Mouse (Mus musculus) spleen, adult 18-20 months (tissue): ENCODE data around the gene Pnpla2.

ENCODE experiments used
- DNase-seq, 2 experiments: peaks; one replicate each; pipeline ENCODE4 v3.0.0; 2022; ENCODE audit warnings: mixed read lengths in 2 of 2

Pnpla2 gene

GRCm38 (mm10) chr7:141451928-141452327 lies 3.1 kb upstream of the Pnpla2 start:
- DNase-seq: no peak

- no peak for DNase-seq
Measured at GRCm38 (mm10) chr7:141453636-141454035, 1.4 kb upstream of the Pnpla2 start.

GRCm38 (mm10) chr7:141455610-141456314 lies 764 bp downstream of the Pnpla2 start:
- DNase-seq: peak; percentile 51 to 64

GRCm38 (mm10) chr7:141456739-141457138 lies 1.7 kb downstream of the Pnpla2 start:
- DNase-seq: no peak

GRCm38 (mm10) chr7:141457236-141457635 lies 2.2 kb downstream of the Pnpla2 start:
- no peak for DNase-seq

GRCm38 (mm10) chr7:141457986-141458660 lies 3.1 kb downstream of the Pnpla2 start:
- peak; percentile 30 to 66 for DNase-seq

- DNase-seq: no peak
Measured at GRCm38 (mm10) chr7:141458661-141459060, 3.7 kb downstream of the Pnpla2 start.

GRCm38 (mm10) chr7:141459301-141459711 lies 4.3 kb downstream of the Pnpla2 start:
- DNase-seq: peak in 1 of 2 experiments; percentile 8

GRCm38 (mm10) chr7:141460001-141460390 lies 5.0 kb downstream of the Pnpla2 start:
- DNase-seq: no peak

- no peak for DNase-seq
Measured at GRCm38 (mm10) chr7:141460391-141461113, 5.6 kb downstream of the Pnpla2 start, which contains the start of gene Cracr2b. Gene Cracr2b (plus strand): TSS chr7:141461094.

- no peak for DNase-seq
Measured at GRCm38 (mm10) chr7:141461521-141462332, 6.7 kb downstream of the Pnpla2 start.

GRCm38 (mm10) chr7:141462333-141462821 lies 7.4 kb downstream of the Pnpla2 start:
- no peak for DNase-seq

GRCm38 (mm10) chr7:141463824-141464602 lies 9.0 kb downstream of the Pnpla2 start:
- DNase-seq: no peak

- DNase-seq: peak; percentile 32 to 43
Measured at GRCm38 (mm10) chr7:141464603-141465201, 9.7 kb downstream of the Pnpla2 start.

- DNase-seq: no peak
Measured at GRCm38 (mm10) chr7:141465388-141466044, 10.5 kb downstream of the Pnpla2 start.

GRCm38 (mm10) chr7:141466045-141466394 lies 11.0 kb downstream of the Pnpla2 start:
- no peak for DNase-seq

GRCm38 (mm10) chr7:141466607-141467148 lies 11.7 kb downstream of the Pnpla2 start:
- DNase-seq: no peak

- peak; percentile 76 to 89 for DNase-seq
Measured at GRCm38 (mm10) chr7:141467230-141468030, 12.4 kb downstream of the Pnpla2 start, which contains the start of gene Cd151. Gene Cd151 (plus strand): TSS chr7:141467392.

- DNase-seq: no peak
Measured at GRCm38 (mm10) chr7:141468164-141468521, 13.1 kb downstream of the Pnpla2 start.
